Mouse (Mus musculus) left cerebral cortex, postnatal 4 days (tissue): ENCODE results near the gene Itsn1. TPM values are rescaled to one million over a fixed set of nuclear protein-coding genes. Genes with fewer than 3 reads are reported as not detected.

ENCODE experiments used
- DNase-seq: peaks from one replicate; pipeline ENCODE4 v3.0.0-alpha.2; 2022
- intact Hi-C: fragments of 180-260 bp; cut with DNase I; formaldehyde crosslinking; loops from one replicate; pipeline ENCODE4 v1.15.1; 2025
- microRNA-seq: library from miRNA; unstranded; fragments of <30 nt; microRNA quantifications from one replicate; pipeline ENCODE4 v1.2.0, GENCODE M21; 2022
- total RNA-seq, 2 experiments: library from RNA; stranded (reverse); gene quantifications; 2 replicates each; pipeline ENCODE4 v1.2.3; 2021

The Itsn1 gene
- total RNA-seq, 2 experiments from 2014 or later, result 200 to 212 TPM

DNA sequence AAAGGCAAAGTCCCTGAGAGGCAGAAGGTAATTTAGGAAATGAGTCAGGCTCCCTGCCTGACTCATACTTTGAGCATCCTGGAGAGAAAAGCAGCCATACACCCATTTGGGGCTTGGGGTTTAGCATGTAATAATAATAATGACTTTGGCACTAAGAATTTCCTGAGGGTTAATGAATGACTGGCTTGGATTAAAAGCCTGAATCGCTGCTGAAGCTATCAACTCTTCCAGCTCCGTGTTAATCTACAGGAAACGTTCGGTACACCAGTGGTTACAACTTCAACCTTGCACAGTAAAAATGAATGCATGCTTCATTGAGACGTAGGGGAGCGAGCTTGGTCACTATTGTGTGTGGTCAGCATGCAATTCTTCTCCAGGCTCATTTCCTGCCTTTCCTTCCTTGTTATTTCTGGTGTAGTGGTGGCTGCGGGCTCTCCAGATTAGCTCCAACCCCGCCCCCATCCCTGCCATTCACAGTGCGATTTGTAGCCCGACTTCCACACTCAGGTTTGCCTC lies 240.5 kb downstream of the Itsn1 start:
- intact Hi-C loops, result no loop called here

More for the DNA sequence above, 240.5 kb downstream of the Itsn1 start:
- DNase-seq, result no peak

Small RNA genes lying within 50 kb of the gene (microRNA-seq; reads per million reads assigned to microRNA genes)
- not detected for gene Gm27773

Other genes with a start within 250 kb of the Itsn1 start
- gene Ifnar1, start 244.0 kb upstream of the Itsn1 start, total RNA-seq, result 10 to 100 TPM; 83.8 to 92.7 TPM
- gene Ifngr2, start 182.2 kb upstream of the Itsn1 start, total RNA-seq, result 10 to 100 TPM; 88.8 to 89.4 TPM
- 10 to 100 TPM; 76.3 to 77.4 TPM for gene Tmem50b, start 131.5 kb upstream of the Itsn1 start, total RNA-seq
- 1 to 10 TPM; 1.8 to 2.8 TPM for gene Dnajc28, start 110.3 kb upstream of the Itsn1 start, total RNA-seq
- 10 to 100 TPM; 58.8 to 60.1 TPM for gene Gart, start 82.3 kb upstream of the Itsn1 start, total RNA-seq
- gene Son, start 81.8 kb upstream of the Itsn1 start, total RNA-seq, result 100 to 1,000 TPM; 252 to 257 TPM
- 10 to 100 TPM; 32.8 to 37.1 TPM for gene Donson, start 40.5 kb upstream of the Itsn1 start, total RNA-seq
- gene Cryzl1, start 306 bp upstream of the Itsn1 start, total RNA-seq, result 10 to 100 TPM; 94.0 to 95.0 TPM